Comparison of ENCODE assay signal across 11 mouse cellular contexts in the genomic region with DNA sequence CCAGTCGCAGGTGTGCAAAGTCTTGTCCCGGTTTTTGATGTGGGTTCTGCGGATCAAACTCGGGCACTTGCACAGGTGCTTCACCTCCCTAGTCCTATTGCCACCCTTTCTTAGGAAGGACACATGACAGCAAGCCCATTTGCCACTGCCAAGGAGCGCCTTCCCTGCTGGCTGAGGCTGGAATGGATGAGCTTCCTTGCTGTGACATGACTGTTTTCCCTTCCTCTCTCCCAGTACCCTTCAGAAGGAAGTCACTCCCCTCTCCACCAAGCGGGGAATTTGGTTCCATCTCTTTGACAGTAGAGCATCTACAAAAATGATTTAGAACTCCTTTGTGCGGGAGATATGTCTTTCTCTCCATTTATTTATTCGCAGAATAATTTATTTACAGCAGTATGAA.
"Had no signal": no experiment of that assay in that cellular context is flagged by ENCODE, and none has a peak within 500 bp of the region (broad histone marks: within the 10 kb centered on the region; RNA-seq: fewer than 3 reads in every experiment).

No protein-coding gene starts in this region.

- ATAC-seq: intestine, postnatal 0 days; midbrain, embryonic 13.5 days; midbrain, embryonic 16.5 days had no signal

- DNase-seq: kidney, adult 2 months; kidney, postnatal 36 days; layer of hippocampus, postnatal 36 days; liver, embryonic 13.5 days; retina, postnatal 1 day; right cerebral cortex, postnatal 25 days; thymus, adult 18-20 months; thymus, postnatal 36 days had no signal
